Mouse (Mus musculus): ENCODE measurements around the gene Pla2g1b. TPM values are rescaled to one million over a fixed set of nuclear protein-coding genes. Genes with fewer than 3 reads are reported as not detected.

Pla2g1b gene
- polyA plus RNA-seq, 1 experiment from 2014 or later: 2.9 TPM

GRCm38 (mm10) chr5:115476107-115476727 is 10.2 kb downstream of the Pla2g1b start:
- H3K36me3 ChIP-seq: peaks cover 6% of the 10 kb centered on the region; the same call in 1 of the 2 replicates
- H3K9me3 ChIP-seq: no peaks in the 10 kb centered on the region
- 42% methylated on average over 12 of the region's 12 CpGs for WGBS
- no peak overlapping the region for H3K27ac ChIP-seq
- ATAC-seq: peak; percentile 32; the same call in 1 of the 2 replicates
- no peaks in the 10 kb centered on the region for H3K27me3 ChIP-seq (replicated peaks)
- peaks cover 9% of the 10 kb centered on the region for H3K4me1 ChIP-seq (replicated peaks)
- H3K4me2 ChIP-seq (replicated peaks): peak overlapping the region; percentile 59
- peak overlapping the region; percentile 35 for H3K4me3 ChIP-seq (replicated peaks)
- H3K9ac ChIP-seq: no peak overlapping the region

GRCm38 (mm10) chr5:115479561-115479960 is 13.5 kb downstream of the Pla2g1b start:
- Histone ChIP-seq H3K9me3 (no peaks in the 10 kb centered on the region), H3K36me3 (peaks cover 6% of the 10 kb centered on the region; the same call in 1 of the 2 replicates), H3K4me2 (replicated peaks) (no peak overlapping the region), H3K27ac (no peak overlapping the region), H3K27me3 (replicated peaks) (no peaks in the 10 kb centered on the region), H3K9ac (no peak overlapping the region), H3K4me3 (replicated peaks) (no peak overlapping the region), H3K4me1 (replicated peaks) (peaks cover 16% of the 10 kb centered on the region)
- ATAC-seq: no peak
- 58% methylated on average over 15 of the region's 15 CpGs for WGBS

GRCm38 (mm10) chr5:115480101-115480500 is 14.0 kb downstream of the Pla2g1b start:
- no peak overlapping the region for H3K27ac ChIP-seq
- H3K9me3 ChIP-seq: no peaks in the 10 kb centered on the region
- H3K36me3 ChIP-seq: peaks cover 6% of the 10 kb centered on the region; the same call in 1 of the 2 replicates
- peak overlapping the region; percentile 48 for H3K4me2 ChIP-seq (replicated peaks)
- no peak overlapping the region for H3K9ac ChIP-seq
- H3K27me3 ChIP-seq (replicated peaks): no peaks in the 10 kb centered on the region
- 29% methylated on average over 27 of the region's 27 CpGs for WGBS
- peaks cover 16% of the 10 kb centered on the region for H3K4me1 ChIP-seq (replicated peaks)
- no peak for ATAC-seq
- H3K4me3 ChIP-seq (replicated peaks): no peak overlapping the region

- 57% methylated on average over 38 of the region's 38 CpGs for WGBS
- no peaks in the 10 kb centered on the region for H3K27me3 ChIP-seq (replicated peaks)
- peaks cover 10% of the 10 kb centered on the region for H3K4me1 ChIP-seq (replicated peaks)
- H3K27ac ChIP-seq: no peak overlapping the region
- H3K9me3 ChIP-seq: no peaks in the 10 kb centered on the region
- peaks cover 3% of the 10 kb centered on the region; the same call in 1 of the 2 replicates for H3K36me3 ChIP-seq
- no peak for ATAC-seq
- no peak overlapping the region for H3K4me3 ChIP-seq (replicated peaks)
- peak overlapping the region; percentile 13; the same call in 1 of the 2 replicates for H3K9ac ChIP-seq
- peak overlapping the region; percentile 22; the same call in 1 of the 2 replicates for H3K4me2 ChIP-seq (replicated peaks)
Observed at GRCm38 (mm10) chr5:115482390-115483265, 16.6 kb downstream of the Pla2g1b start.

- Histone ChIP-seq H3K27me3 (replicated peaks) (no peaks in the 10 kb centered on the region), H3K4me2 (replicated peaks) (no peak overlapping the region), H3K4me1 (replicated peaks) (peaks cover 10% of the 10 kb centered on the region), H3K36me3 (no peaks in the 10 kb centered on the region; the same call in 1 of the 2 replicates), H3K27ac (no peak overlapping the region), H3K4me3 (replicated peaks) (no peak overlapping the region), H3K9ac (no peak overlapping the region), H3K9me3 (no peaks in the 10 kb centered on the region)
- ATAC-seq: no peak
- 53% methylated on average over 6 of the region's 6 CpGs for WGBS
Observed at GRCm38 (mm10) chr5:115483385-115483784, 17.3 kb downstream of the Pla2g1b start.

GRCm38 (mm10) chr5:115483947-115484920 is 18.2 kb downstream of the Pla2g1b start, which contains the start of gene Sirt4:
Gene Sirt4, minus strand, starts transcription at chr5:115484725.
- H3K4me3 ChIP-seq (replicated peaks): peak within 1 kb of the TSS; percentile 30
- no peaks in the 10 kb centered on the region for H3K27me3 ChIP-seq (replicated peaks)
- peak within 1 kb of the TSS; percentile 49; the same call in 1 of the 2 replicates for H3K27ac ChIP-seq
- peak within 1 kb of the TSS; percentile 51 for H3K4me2 ChIP-seq (replicated peaks)
- H3K9me3 ChIP-seq: no peaks in the 10 kb centered on the region
- no peaks in the 10 kb centered on the region; the same call in 1 of the 2 replicates for H3K36me3 ChIP-seq
- peak; percentile 90 for ATAC-seq
- H3K9ac ChIP-seq: peak within 1 kb of the TSS; percentile 46
- peaks cover 13% of the 10 kb centered on the region for H3K4me1 ChIP-seq (replicated peaks)
- 6% methylated on average over 30 of the region's 30 CpGs for WGBS

- Histone ChIP-seq H3K4me2 (replicated peaks) (peak overlapping the region; percentile 51), H3K36me3 (no peaks in the 10 kb centered on the region; the same call in 1 of the 2 replicates), H3K27ac (no peak overlapping the region), H3K27me3 (replicated peaks) (no peaks in the 10 kb centered on the region), H3K9me3 (no peaks in the 10 kb centered on the region), H3K4me1 (replicated peaks) (peaks cover 13% of the 10 kb centered on the region), H3K4me3 (replicated peaks) (peak overlapping the region; percentile 30), H3K9ac (peak overlapping the region; percentile 46)
- 66% methylated on average over 5 of the region's 5 CpGs for WGBS
- no peak for ATAC-seq
Observed at GRCm38 (mm10) chr5:115484996-115485395, 18.9 kb downstream of the Pla2g1b start.

- Histone ChIP-seq H3K27ac (no peak overlapping the region), H3K4me3 (replicated peaks) (no peak overlapping the region), H3K27me3 (replicated peaks) (no peaks in the 10 kb centered on the region), H3K9ac (no peak overlapping the region), H3K36me3 (no peaks in the 10 kb centered on the region; the same call in 1 of the 2 replicates), H3K4me2 (replicated peaks) (no peak overlapping the region), H3K4me1 (replicated peaks) (peaks cover 11% of the 10 kb centered on the region), H3K9me3 (no peaks in the 10 kb centered on the region)
- ATAC-seq: no peak
- 80% methylated on average over 18 of the region's 18 CpGs for WGBS
Observed at GRCm38 (mm10) chr5:115485489-115486205, 19.6 kb downstream of the Pla2g1b start.

- Histone ChIP-seq H3K27ac (no peak overlapping the region), H3K4me1 (replicated peaks) (peaks cover 20% of the 10 kb centered on the region)
Observed at GRCm38 (mm10) chr5:115486726-115487125, 20.7 kb downstream of the Pla2g1b start.

GRCm38 (mm10) chr5:115487353-115487752 is 21.3 kb downstream of the Pla2g1b start:
- Histone ChIP-seq H3K9me3 (no peaks in the 10 kb centered on the region), H3K4me1 (replicated peaks) (peaks cover 25% of the 10 kb centered on the region), H3K27me3 (replicated peaks) (no peaks in the 10 kb centered on the region), H3K4me3 (replicated peaks) (no peak overlapping the region), H3K27ac (no peak overlapping the region), H3K4me2 (replicated peaks) (no peak overlapping the region), H3K9ac (no peak overlapping the region), H3K36me3 (no peaks in the 10 kb centered on the region; the same call in 1 of the 2 replicates)
- ATAC-seq: no peak
- WGBS: 75% methylated on average over 8 of the region's 8 CpGs

More at GRCm38 (mm10) chr5:115486726-115487125, 20.7 kb downstream of the Pla2g1b start:
- H3K4me3 ChIP-seq (replicated peaks): no peak overlapping the region
- no peaks in the 10 kb centered on the region; the same call in 1 of the 2 replicates for H3K36me3 ChIP-seq
- H3K4me2 ChIP-seq (replicated peaks): no peak overlapping the region
- no peak overlapping the region for H3K9ac ChIP-seq
- ATAC-seq: no peak
- no peaks in the 10 kb centered on the region for H3K27me3 ChIP-seq (replicated peaks)
- WGBS: 60% methylated on average over 4 of the region's 4 CpGs
- H3K9me3 ChIP-seq: no peaks in the 10 kb centered on the region

Data from intestine, embryonic 15.5 days (tissue).